Mouse (Mus musculus): ENCODE data around the gene Acot7. TPM values are rescaled to one million over a fixed set of nuclear protein-coding genes. Genes with fewer than 3 reads are reported as not detected.

The Acot7 gene
- polyA plus RNA-seq, 1 experiment from 2014 or later = 72.5 TPM

GRCm38 (mm10) chr4:152272449-152273049 is 94.6 kb downstream of the Acot7 start:
- peak overlapping the region; percentile 94 for H3K27ac ChIP-seq
- 23% methylated on average over 9 of the region's 9 CpGs for WGBS
- peak; percentile 52 for ATAC-seq (ENCODE audit: borderline replicate concordance, extremely low read depth, low FRiP score, low TSS enrichment)
- peak overlapping the region; percentile 1; the same call in 1 of the 2 replicates for H3K4me2 ChIP-seq
- no peaks in the 10 kb centered on the region for H3K36me3 ChIP-seq
- H3K4me1 ChIP-seq = peaks cover 57% of the 10 kb centered on the region
- H3K27me3 ChIP-seq = peaks cover 28% of the 10 kb centered on the region
- no peak overlapping the region for H3K4me3 ChIP-seq
- no peaks in the 10 kb centered on the region for H3K9me3 ChIP-seq
- no peak overlapping the region for H3K9ac ChIP-seq

DNA sequence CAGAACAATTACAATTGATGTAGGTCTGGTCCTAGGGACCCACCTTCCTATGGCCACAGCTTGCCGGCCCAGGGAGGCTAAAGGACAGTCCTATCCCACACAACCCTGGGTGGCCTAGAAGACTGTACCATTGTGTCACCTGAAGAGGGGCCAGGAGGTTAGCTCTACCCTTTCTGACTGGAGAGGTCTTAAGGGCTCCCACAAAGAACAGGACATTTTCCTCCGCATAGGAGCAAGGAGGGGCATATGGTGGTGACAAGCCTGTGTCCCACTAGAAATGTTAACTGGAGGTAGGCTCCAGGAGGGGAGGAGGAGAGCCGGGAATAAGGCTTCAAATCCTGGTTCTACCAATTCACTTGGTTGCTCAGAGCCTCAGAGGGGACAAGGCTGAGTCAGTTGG is 95.3 kb downstream of the Acot7 start:
- no peak for ATAC-seq (ENCODE audit: borderline replicate concordance, extremely low read depth, low FRiP score, low TSS enrichment)
- 33% methylated on average over 3 of the region's 3 CpGs for WGBS
- H3K36me3 ChIP-seq = no peaks in the 10 kb centered on the region
- peaks cover 28% of the 10 kb centered on the region for H3K27me3 ChIP-seq
- peak overlapping the region; percentile 94 for H3K27ac ChIP-seq
- H3K9ac ChIP-seq = no peak overlapping the region
- H3K4me1 ChIP-seq = peaks cover 50% of the 10 kb centered on the region
- peak overlapping the region; percentile 71; the same call in 1 of the 2 replicates for H3K4me3 ChIP-seq
- H3K9me3 ChIP-seq = no peaks in the 10 kb centered on the region
- H3K4me2 ChIP-seq = peak overlapping the region; percentile 96

DNA sequence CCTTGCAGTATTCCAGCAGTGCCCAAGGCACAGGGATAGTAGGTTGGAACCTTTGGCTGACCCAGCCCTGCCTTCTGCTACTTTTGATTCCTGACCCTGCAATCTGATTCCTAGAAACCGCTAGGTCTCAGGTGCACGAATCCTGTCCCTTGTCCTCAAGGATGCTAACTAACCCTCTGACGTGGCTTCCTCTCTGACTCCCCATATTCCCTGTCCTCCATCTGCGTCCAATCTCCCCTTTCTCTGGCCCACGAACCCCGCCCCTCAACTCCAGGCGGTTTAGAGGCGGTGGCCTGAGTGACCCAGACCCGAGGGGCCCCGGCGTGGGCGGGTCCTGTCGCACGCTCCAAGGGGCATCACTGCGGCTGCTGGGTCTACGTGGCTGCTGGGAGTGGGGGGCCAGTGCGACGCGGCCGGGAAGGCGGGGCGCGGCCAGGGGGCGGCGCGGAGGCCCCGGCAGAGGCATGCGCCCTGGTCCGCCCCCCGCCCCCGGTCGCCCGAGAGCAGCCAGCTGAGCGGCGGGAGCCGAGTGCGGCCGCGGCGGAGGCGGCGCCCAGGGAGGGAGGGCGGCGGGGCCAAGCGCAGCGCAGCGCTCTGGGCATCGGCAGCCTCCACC is 95.8 kb downstream of the Acot7 start, which contains the start of gene Gpr153:
TSS of gene Gpr153 (plus strand) at position 612 of the 616 bp plus-strand sequence.
- H3K27ac ChIP-seq = peak within 1 kb of the TSS; percentile 94
- peak within 1 kb of the TSS; percentile 78 for H3K9ac ChIP-seq
- 1% methylated on average over 38 of the region's 48 CpGs for WGBS
- ATAC-seq (ENCODE audit: borderline replicate concordance, extremely low read depth, low FRiP score, low TSS enrichment) = peak; percentile 80
- H3K36me3 ChIP-seq = no peaks in the 10 kb centered on the region
- peak within 1 kb of the TSS; percentile 71 for H3K4me3 ChIP-seq
- peaks cover 49% of the 10 kb centered on the region for H3K4me1 ChIP-seq
- peak within 1 kb of the TSS; percentile 96 for H3K4me2 ChIP-seq
- no peaks in the 10 kb centered on the region for H3K9me3 ChIP-seq
- H3K27me3 ChIP-seq = peaks cover 28% of the 10 kb centered on the region

DNA sequence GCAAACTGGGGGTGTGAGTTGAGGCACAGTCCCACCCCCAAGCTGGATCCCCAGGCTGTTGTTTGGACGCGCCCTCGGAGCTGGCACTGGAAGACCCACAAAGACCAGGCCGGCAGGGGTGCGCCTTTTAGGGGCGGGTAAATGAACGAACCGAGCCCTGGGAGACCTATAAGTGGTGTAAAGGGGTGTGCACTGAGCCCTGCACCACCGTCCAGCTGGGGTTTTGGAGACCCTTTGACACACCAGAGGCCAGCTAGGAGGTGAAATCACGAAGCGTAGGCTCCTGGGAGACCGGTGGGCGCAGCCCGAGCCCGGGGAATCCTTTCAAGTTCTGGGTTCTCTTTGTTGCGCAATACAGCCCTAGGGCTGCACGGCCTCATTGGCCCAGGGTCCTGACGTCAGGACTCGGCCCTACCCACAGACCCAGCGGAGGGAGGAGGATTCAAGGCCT is 96.8 kb downstream of the Acot7 start:
- 2% methylated on average over 20 of the region's 20 CpGs for WGBS
- H3K9ac ChIP-seq = peak overlapping the region; percentile 78
- peak overlapping the region; percentile 94 for H3K27ac ChIP-seq
- peaks cover 49% of the 10 kb centered on the region for H3K4me1 ChIP-seq
- H3K27me3 ChIP-seq = peaks cover 29% of the 10 kb centered on the region
- peak overlapping the region; percentile 71 for H3K4me3 ChIP-seq
- H3K36me3 ChIP-seq = 0 out of 2 replicates have a peak, but pooled peaks cover 1% of the 10 kb centered on the region
- no peaks in the 10 kb centered on the region for H3K9me3 ChIP-seq
- peak overlapping the region; percentile 96 for H3K4me2 ChIP-seq
- ATAC-seq (ENCODE audit: borderline replicate concordance, extremely low read depth, low FRiP score, low TSS enrichment) = peak; percentile 25; the same call in 1 of the 2 replicates

GRCm38 (mm10) chr4:152276389-152277347 is 98.7 kb downstream of the Acot7 start:
- H3K9ac ChIP-seq = no peak overlapping the region
- no peaks in the 10 kb centered on the region for H3K9me3 ChIP-seq
- H3K4me3 ChIP-seq = no peak overlapping the region
- peaks cover 41% of the 10 kb centered on the region for H3K4me1 ChIP-seq
- H3K4me2 ChIP-seq = no peak overlapping the region
- H3K36me3 ChIP-seq = 0 out of 2 replicates have a peak, but pooled peaks cover 6% of the 10 kb centered on the region
- 52% methylated on average over 10 of the region's 10 CpGs for WGBS
- ATAC-seq (ENCODE audit: borderline replicate concordance, extremely low read depth, low FRiP score, low TSS enrichment) = no peak
- H3K27me3 ChIP-seq = peaks cover 49% of the 10 kb centered on the region
- no peak overlapping the region for H3K27ac ChIP-seq

GRCm38 (mm10) chr4:152277916-152278315 is 100.0 kb downstream of the Acot7 start:
- no peak for ATAC-seq (ENCODE audit: borderline replicate concordance, extremely low read depth, low FRiP score, low TSS enrichment)
- WGBS = 59% methylated on average over 2 of the region's 2 CpGs

DNA sequence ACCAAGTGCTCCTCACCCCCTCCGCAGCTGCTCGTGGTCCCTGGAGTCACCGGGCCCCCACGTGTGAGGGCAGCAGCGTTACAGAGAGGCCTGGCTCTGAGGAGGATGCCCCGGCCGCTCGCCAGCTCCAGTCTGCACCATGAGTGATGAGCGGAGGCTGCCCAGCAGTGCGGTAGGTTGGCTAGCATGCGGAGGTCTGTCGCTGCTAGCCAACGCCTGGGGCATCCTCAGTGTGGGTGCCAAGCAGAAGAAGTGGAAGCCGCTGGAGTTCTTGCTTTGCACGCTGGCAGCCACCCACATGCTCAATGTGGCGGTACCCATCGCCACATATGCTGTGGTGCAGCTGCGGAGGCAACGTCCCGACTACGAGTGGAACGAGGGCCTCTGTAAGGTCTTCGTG is 101.1 kb downstream of the Acot7 start:
- peaks cover 64% of the 10 kb centered on the region for H3K27me3 ChIP-seq
- 86% methylated on average over 23 of the region's 23 CpGs for WGBS
- no peak overlapping the region for H3K27ac ChIP-seq
- no peak overlapping the region for H3K9ac ChIP-seq
- H3K4me2 ChIP-seq = no peak overlapping the region
- no peaks in the 10 kb centered on the region for H3K9me3 ChIP-seq
- 0 out of 2 replicates have a peak, but pooled peaks cover 6% of the 10 kb centered on the region for H3K36me3 ChIP-seq
- peaks cover 32% of the 10 kb centered on the region for H3K4me1 ChIP-seq
- H3K4me3 ChIP-seq = no peak overlapping the region
- no peak for ATAC-seq (ENCODE audit: borderline replicate concordance, extremely low read depth, low FRiP score, low TSS enrichment)

More at GRCm38 (mm10) chr4:152277916-152278315, 100.0 kb downstream of the Acot7 start:
- no peaks in the 10 kb centered on the region for H3K9me3 ChIP-seq
- H3K27me3 ChIP-seq = peaks cover 60% of the 10 kb centered on the region
- H3K4me2 ChIP-seq = no peak overlapping the region
- no peak overlapping the region for H3K27ac ChIP-seq
- peaks cover 32% of the 10 kb centered on the region for H3K4me1 ChIP-seq
- no peak overlapping the region for H3K4me3 ChIP-seq
- H3K36me3 ChIP-seq = 0 out of 2 replicates have a peak, but pooled peaks cover 6% of the 10 kb centered on the region
- H3K9ac ChIP-seq = no peak overlapping the region

DNA sequence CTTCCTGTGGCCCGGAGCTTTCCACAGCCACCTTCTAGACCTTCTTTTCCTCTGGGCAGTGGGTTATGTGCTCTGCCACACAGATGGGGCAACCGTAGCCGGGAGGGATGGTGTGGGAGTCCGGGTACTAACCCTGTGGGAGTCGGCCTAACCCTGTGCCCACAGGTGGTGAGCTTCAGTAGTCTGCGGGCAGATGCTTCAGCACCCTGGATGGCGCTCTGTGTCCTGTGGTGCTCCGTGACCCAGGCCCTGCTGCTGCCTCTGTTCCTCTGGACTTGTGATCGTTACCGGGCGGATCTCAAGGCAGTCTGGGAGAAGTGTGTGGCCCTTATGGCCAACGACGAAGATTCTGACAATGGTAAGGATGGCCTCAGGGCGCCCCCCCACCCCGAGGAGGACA is 103.7 kb downstream of the Acot7 start:
- 45% methylated on average over 15 of the region's 15 CpGs for whole genome bisulfite sequencing
- Histone ChIP-seq H3K9me3 (no peaks in the 10 kb centered on the region), H3K27ac (no peak overlapping the region), H3K9ac (no peak overlapping the region), H3K4me1 (peaks cover 20% of the 10 kb centered on the region), H3K36me3 (0 out of 2 replicates have a peak, but pooled peaks cover 6% of the 10 kb centered on the region), H3K27me3 (peaks cover 71% of the 10 kb centered on the region), H3K4me3 (no peak overlapping the region), H3K4me2 (no peak overlapping the region)
- no peak for ATAC-seq (ENCODE audit: borderline replicate concordance, extremely low read depth, low FRiP score, low TSS enrichment)

DNA sequence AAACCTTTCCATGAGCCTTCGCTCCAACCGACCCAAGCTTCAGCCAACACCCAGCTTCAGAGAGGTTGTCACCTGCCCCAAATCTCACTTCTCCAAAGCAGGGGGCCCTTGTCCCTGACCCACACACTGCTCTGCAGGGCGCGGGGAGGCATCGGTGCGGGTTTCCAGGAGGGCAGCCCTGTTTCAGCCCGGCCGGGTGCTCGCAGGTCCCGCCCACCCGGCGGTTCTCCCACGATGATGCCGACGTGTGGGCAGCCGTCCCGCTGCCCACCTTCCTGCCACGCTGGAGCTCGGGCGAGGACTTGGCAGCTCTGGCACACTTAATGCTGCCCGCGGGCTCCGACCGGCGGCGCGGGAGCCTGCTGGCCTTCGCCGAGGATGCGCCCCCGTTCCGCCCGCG is 104.8 kb downstream of the Acot7 start:
- Histone ChIP-seq H3K9me3 (no peaks in the 10 kb centered on the region), H3K4me2 (peak overlapping the region; percentile 54), H3K4me1 (peaks cover 22% of the 10 kb centered on the region), H3K36me3 (0 out of 2 replicates have a peak, but pooled peaks cover 6% of the 10 kb centered on the region), H3K9ac (no peak overlapping the region), H3K4me3 (peak overlapping the region; percentile 18), H3K27ac (no peak overlapping the region; the same call in 1 of the 2 replicates), H3K27me3 (peaks cover 82% of the 10 kb centered on the region)
- no peak for ATAC-seq (ENCODE audit: borderline replicate concordance, extremely low read depth, low FRiP score, low TSS enrichment)
- WGBS = 17% methylated on average over 33 of the region's 34 CpGs

- 4% methylated on average over 65 of the region's 70 CpGs for WGBS
- H3K4me2 ChIP-seq = peak overlapping the region; percentile 54
- H3K9ac ChIP-seq = no peak overlapping the region
- peaks cover 88% of the 10 kb centered on the region for H3K27me3 ChIP-seq
- H3K36me3 ChIP-seq = 0 out of 2 replicates have a peak, but pooled peaks cover 6% of the 10 kb centered on the region
- peaks cover 22% of the 10 kb centered on the region for H3K4me1 ChIP-seq
- peak; percentile 83 for ATAC-seq (ENCODE audit: borderline replicate concordance, extremely low read depth, low FRiP score, low TSS enrichment)
- H3K4me3 ChIP-seq = peak overlapping the region; percentile 18
- no peak overlapping the region for H3K27ac ChIP-seq
- no peaks in the 10 kb centered on the region for H3K9me3 ChIP-seq
Measured at GRCm38 (mm10) chr4:152283186-152283950, 105.4 kb downstream of the Acot7 start.

GRCm38 (mm10) chr4:152285505-152285904 is 107.6 kb downstream of the Acot7 start:
- Histone ChIP-seq H3K9ac (no peak overlapping the region), H3K9me3 (no peaks in the 10 kb centered on the region), H3K27ac (no peak overlapping the region), H3K4me3 (no peak overlapping the region), H3K4me1 (peaks cover 26% of the 10 kb centered on the region), H3K4me2 (no peak overlapping the region), H3K36me3 (no peaks in the 10 kb centered on the region), H3K27me3 (peaks cover 92% of the 10 kb centered on the region)
- 4% methylated on average over 10 of the region's 10 CpGs for WGBS
- ATAC-seq (ENCODE audit: borderline replicate concordance, extremely low read depth, low FRiP score, low TSS enrichment) = no peak

All from lung, embryonic 15.5 days (tissue).